Mouse (Mus musculus) limb, embryonic 15.5 days (tissue): ENCODE measurements around the gene Sfxn3. TPM values are rescaled to one million over a fixed set of nuclear protein-coding genes. Genes with fewer than 3 reads are reported as not detected.
"Not testable (repeated sequence)": the region's sequence is repeated elsewhere in the genome, so short reads cannot be mapped to it uniquely, and the experiment has no call there.

ENCODE experiments used
- ATAC-seq: fragments of 200-750 bp; cut with Nextera tagmentation; 2 replicates; pipeline ENCODE4 v1.8.0; 2017; ENCODE audit warnings: low read depth, moderate TSS enrichment; ENCODE audit not compliant: insufficient number of reproducible peaks, low FRiP score, low TSS enrichment
- H3K27ac ChIP-seq: fragments of 300-500 bp; sonication (generic); 2 replicates; pipeline ENCODE4 v1.5.1; 2015; ENCODE audit warnings: moderate library complexity, mild to moderate bottlenecking, inconsistent platforms
- H3K27me3 ChIP-seq: fragments of 300-500 bp; sonication (generic); 2 replicates; pipeline ENCODE4 v1.6.1; 2015; ENCODE audit warnings: inconsistent platforms
- H3K36me3 ChIP-seq: fragments of 300-500 bp; sonication (generic); 2 replicates; pipeline ENCODE4 v1.6.1; 2015; ENCODE audit warnings: inconsistent platforms
- H3K4me1 ChIP-seq: fragments of 300-500 bp; sonication (generic); 2 replicates; pipeline ENCODE4 v1.6.1; 2015; ENCODE audit warnings: inconsistent platforms
- H3K4me2 ChIP-seq: fragments of 300-500 bp; sonication (generic); 2 replicates; pipeline ENCODE4 v1.6.1; 2015; ENCODE audit warnings: mild to moderate bottlenecking, inconsistent platforms
- H3K4me3 ChIP-seq: fragments of 300-500 bp; sonication (generic); 2 replicates; pipeline ENCODE4 v1.5.1; 2015; ENCODE audit warnings: mild to moderate bottlenecking, inconsistent platforms
- H3K9ac ChIP-seq: fragments of 300-500 bp; sonication (generic); 2 replicates; pipeline ENCODE4 v1.6.1; 2015; ENCODE audit warnings: inconsistent platforms
- H3K9me3 ChIP-seq: fragments of 300-500 bp; sonication (generic); 2 replicates; pipeline ENCODE4 v1.6.1; 2016; ENCODE audit warnings: inconsistent platforms
- WGBS: fragments of 180-500 bp; shearing (Covaris S2); methylation state at CpG from one replicate; pipeline ENCODE4 v1.1.7; 2015; 5-methylcytosine and 5-hydroxymethylcytosine counted together
- polyA plus RNA-seq: library from polyadenylated mRNA; unstranded; fragments of >200 nt; fragmentation: Nextera tagmentation; extraction: Ambion mirVana; gene quantifications from 2 replicates; pipeline ENCODE4 v1.2.1, GENCODE M21; 2015

The Sfxn3 gene
- polyA plus RNA-seq, 1 experiment from 2014 or later: 33.8 TPM

DNA sequence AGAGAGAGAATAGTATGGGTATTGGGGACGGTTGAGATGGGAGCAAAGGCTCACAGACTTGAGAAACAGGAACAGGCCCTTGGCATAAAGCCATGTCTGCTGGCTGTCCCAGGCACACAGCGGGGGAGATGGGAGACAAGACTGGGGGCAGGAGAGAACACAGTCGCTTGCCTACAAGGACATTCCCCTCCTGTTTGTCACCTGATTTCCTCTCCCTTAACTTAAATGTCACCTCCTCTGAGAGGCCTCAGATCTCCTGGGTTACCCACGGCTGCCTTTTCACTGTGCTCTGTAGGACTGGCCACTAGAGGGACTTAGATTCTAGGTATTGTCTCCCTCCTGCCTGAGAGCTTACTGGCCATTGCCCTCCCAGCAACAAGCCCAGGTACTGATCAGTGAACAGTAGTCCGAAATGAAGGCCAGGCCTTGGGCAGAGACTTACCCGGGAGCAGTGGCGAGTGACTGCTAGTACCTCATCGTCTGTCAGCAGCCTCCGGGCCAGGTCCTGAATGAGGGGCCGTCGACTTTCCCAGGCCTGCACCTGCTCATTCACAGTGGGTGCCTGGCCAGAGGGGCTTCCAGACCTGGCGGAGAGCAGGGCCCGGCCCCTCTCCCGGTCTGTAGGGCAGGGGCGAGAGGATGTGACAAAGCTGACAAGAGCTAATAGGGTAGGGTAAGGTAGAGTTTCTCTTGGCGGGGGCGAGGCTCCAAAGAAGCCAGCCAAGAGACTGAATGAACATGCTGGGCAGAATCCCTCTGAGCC lies 14.6 kb upstream of the Sfxn3 start:
- no peak overlapping the region for H3K27ac ChIP-seq
- 48% methylated on average over 17 of the region's 17 CpGs for WGBS
- no peak for ATAC-seq
- peaks cover 3% of the 10 kb centered on the region; the same call in 1 of the 2 replicates for H3K27me3 ChIP-seq
- H3K9ac ChIP-seq: no peak overlapping the region
- no peak overlapping the region for H3K4me3 ChIP-seq
- no peak overlapping the region for H3K4me2 ChIP-seq
- peaks cover 34% of the 10 kb centered on the region for H3K4me1 ChIP-seq
- no peaks in the 10 kb centered on the region for H3K9me3 ChIP-seq
- peaks cover 13% of the 10 kb centered on the region for H3K36me3 ChIP-seq

DNA sequence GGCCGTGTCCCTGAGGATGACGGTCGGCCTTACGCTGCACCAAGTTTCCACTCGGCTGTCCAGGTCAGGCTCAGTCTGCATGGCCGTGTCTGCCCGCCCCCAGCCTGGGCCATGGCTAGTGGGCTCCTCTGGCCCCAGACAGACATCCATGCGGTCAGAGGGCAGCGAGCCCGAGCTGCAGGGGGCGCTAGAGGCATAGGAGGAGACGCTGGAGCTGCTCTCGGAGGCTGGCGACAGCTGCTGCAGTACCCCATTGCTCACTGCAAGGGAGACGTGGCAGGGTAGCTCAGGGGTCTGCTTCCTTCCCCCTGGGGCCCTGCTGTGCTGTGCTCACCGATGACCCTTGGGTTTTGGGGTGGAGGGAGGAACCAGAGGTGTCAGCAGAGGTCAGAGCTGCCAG lies 10.4 kb upstream of the Sfxn3 start:
- Histone ChIP-seq H3K4me1 (peaks cover 12% of the 10 kb centered on the region), H3K27me3 (peaks cover 22% of the 10 kb centered on the region), H3K4me3 (no peak overlapping the region), H3K27ac (no peak overlapping the region), H3K9me3 (no peaks in the 10 kb centered on the region), H3K4me2 (no peak overlapping the region), H3K36me3 (no peaks in the 10 kb centered on the region), H3K9ac (no peak overlapping the region)
- 35% methylated on average over 16 of the region's 16 CpGs for WGBS
- ATAC-seq: no peak

DNA sequence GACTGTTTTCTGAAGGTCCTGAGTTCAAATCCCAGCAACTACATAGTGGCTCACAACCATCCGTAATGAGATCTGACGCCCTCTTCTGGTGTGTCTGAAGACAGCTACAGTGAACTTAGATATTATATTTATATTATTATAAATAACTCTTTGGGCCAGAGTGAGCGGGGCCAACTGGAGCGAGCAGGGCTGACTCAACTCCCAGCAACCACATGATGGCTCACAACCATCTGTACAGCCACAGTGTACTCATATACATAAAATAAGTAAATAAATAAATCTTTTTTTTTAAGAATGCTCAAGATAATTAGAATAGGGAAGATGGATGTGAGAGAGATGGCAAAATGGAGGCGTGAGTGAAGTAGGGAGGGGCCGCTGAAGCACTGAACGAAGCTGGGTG lies 9.1 kb upstream of the Sfxn3 start:
- WGBS: 86% methylated on average over 7 of the region's 7 CpGs
- not testable (repeated sequence) for H3K4me3 ChIP-seq, H3K4me1 ChIP-seq, H3K9me3 ChIP-seq, H3K36me3 ChIP-seq, H3K9ac ChIP-seq, H3K4me2 ChIP-seq, H3K27ac ChIP-seq, ATAC-seq
- H3K27me3 ChIP-seq: peaks cover 22% of the 10 kb centered on the region

DNA sequence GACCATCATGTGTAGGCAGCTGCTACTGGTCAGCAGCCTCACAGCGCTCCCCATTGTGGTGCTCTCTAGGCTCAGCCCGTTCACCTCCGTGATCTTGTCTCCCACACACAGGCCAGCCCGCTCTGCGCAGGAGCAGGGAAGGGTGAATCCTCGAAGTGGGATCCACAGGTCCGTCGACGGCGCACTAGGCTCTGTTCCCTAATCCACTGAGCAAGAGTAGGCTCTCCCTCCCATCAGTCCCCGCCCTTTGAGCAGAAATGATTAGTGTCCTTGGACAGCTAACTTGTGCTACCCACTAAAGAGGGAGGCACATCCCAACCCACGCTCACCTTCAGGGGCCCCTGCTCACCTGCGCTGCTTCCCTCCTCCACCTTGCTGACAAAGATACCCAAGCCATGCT lies 7.1 kb upstream of the Sfxn3 start:
- no peak for ATAC-seq
- Histone ChIP-seq H3K9ac (no peak overlapping the region), H3K27ac (no peak overlapping the region), H3K4me2 (no peak overlapping the region), H3K36me3 (no peaks in the 10 kb centered on the region), H3K9me3 (no peaks in the 10 kb centered on the region), H3K4me1 (no peaks in the 10 kb centered on the region), H3K27me3 (peaks cover 33% of the 10 kb centered on the region), H3K4me3 (no peak overlapping the region)
- WGBS: 44% methylated on average over 13 of the region's 13 CpGs

DNA sequence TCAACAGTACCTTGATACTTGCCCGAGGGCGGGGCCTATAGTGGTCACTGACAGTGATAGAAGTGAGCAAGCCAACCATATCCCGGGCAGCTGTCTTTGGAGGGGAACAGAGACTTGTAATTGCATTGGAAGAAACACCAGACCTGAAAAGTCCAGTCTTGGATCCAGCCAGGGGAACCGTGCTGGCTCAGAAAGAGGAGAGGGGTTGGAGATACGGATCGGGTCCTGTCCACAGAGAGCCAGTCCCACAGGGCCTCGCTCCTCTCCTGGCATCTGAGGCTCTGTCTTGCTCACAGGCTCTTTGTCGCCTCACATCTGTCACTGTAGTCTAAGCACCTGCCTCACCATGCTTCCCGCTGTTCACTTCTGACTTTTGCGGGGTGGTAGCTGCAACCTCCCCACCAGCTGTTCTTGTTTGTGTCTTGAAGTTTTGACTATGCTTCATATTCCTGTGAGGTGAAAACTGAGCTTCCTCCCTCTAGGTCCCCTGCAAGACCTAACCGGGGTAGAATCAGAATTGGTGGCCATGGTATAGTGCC lies 2.8 kb upstream of the Sfxn3 start:
- Histone ChIP-seq H3K27me3 (peaks cover 36% of the 10 kb centered on the region), H3K36me3 (peaks cover under 1% of the 10 kb centered on the region; the same call in 1 of the 2 replicates), H3K4me2 (no peak overlapping the region), H3K4me1 (peaks cover 29% of the 10 kb centered on the region), H3K27ac (no peak overlapping the region), H3K9me3 (no peaks in the 10 kb centered on the region), H3K9ac (no peak overlapping the region), H3K4me3 (no peak overlapping the region)
- 67% methylated on average over 11 of the region's 11 CpGs for WGBS
- no peak for ATAC-seq

DNA sequence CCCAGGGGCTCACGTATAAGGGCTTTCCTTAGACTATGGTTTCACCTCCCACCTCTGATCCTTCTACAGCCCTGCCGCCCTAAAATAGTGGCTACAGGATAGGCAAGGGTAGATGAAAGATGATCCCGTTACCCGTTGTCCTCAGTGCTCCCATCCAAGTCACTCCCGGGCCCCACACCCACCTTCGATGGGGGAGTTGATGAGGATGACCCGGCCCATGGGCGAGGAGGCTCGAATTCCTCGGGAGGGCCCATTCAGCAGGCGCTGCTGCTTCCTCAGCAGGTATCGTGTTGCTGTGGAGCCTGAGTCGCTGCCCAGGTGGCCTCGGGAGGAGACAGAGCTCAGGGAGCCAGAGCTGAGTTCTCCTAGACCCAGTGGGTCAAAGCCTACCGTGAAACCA lies 2.1 kb upstream of the Sfxn3 start:
- peaks cover 29% of the 10 kb centered on the region for H3K27me3 ChIP-seq

DNA sequence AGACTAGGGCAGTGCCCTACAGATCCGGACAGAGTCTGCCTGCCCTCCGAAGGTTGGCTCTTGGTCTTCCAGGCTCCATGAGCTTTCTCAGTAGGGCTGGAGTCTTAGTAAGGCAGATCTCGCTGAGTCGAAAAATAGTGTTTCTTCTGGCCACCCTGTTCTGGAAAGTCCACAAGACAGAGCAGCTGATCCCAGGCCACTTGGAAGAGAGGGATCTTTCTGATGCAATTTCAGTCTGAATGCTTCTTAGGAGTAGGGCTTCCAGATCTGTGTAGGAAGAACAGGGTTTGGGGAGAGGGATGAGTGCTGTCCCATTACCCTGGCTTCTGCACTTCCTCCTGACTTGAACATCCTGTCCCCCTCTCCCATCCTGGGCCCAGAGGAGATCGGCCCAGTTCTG lies 1.7 kb upstream of the Sfxn3 start, which contains the start of gene Pdzd7:
Gene Pdzd7, minus strand, starts transcription at position 67 of the 400 bp plus-strand sequence.
- H3K27me3 ChIP-seq: peaks cover 24% of the 10 kb centered on the region
- 0 out of 2 replicates have a peak within 1 kb of the TSS, but pooled peaks have one; percentile 50 for H3K9ac ChIP-seq
- no peaks in the 10 kb centered on the region for H3K9me3 ChIP-seq
- H3K4me2 ChIP-seq: peak within 1 kb of the TSS; percentile 87
- peak within 1 kb of the TSS; percentile 57 for H3K4me3 ChIP-seq
- WGBS: 74% methylated on average over 5 of the region's 5 CpGs
- H3K36me3 ChIP-seq: peaks cover 10% of the 10 kb centered on the region
- no peak for ATAC-seq
- 0 out of 2 replicates have a peak within 1 kb of the TSS, but pooled peaks have one; percentile 96 for H3K27ac ChIP-seq
- peaks cover 31% of the 10 kb centered on the region for H3K4me1 ChIP-seq

More for the DNA sequence above, 2.1 kb upstream of the Sfxn3 start:
- Histone ChIP-seq H3K27ac (no peak overlapping the region), H3K4me1 (peaks cover 31% of the 10 kb centered on the region), H3K9ac (no peak overlapping the region), H3K9me3 (no peaks in the 10 kb centered on the region), H3K36me3 (peaks cover 8% of the 10 kb centered on the region; the same call in 1 of the 2 replicates), H3K4me3 (no peak overlapping the region), H3K4me2 (no peak overlapping the region)
- ATAC-seq: no peak
- WGBS: 29% methylated on average over 15 of the region's 15 CpGs

DNA sequence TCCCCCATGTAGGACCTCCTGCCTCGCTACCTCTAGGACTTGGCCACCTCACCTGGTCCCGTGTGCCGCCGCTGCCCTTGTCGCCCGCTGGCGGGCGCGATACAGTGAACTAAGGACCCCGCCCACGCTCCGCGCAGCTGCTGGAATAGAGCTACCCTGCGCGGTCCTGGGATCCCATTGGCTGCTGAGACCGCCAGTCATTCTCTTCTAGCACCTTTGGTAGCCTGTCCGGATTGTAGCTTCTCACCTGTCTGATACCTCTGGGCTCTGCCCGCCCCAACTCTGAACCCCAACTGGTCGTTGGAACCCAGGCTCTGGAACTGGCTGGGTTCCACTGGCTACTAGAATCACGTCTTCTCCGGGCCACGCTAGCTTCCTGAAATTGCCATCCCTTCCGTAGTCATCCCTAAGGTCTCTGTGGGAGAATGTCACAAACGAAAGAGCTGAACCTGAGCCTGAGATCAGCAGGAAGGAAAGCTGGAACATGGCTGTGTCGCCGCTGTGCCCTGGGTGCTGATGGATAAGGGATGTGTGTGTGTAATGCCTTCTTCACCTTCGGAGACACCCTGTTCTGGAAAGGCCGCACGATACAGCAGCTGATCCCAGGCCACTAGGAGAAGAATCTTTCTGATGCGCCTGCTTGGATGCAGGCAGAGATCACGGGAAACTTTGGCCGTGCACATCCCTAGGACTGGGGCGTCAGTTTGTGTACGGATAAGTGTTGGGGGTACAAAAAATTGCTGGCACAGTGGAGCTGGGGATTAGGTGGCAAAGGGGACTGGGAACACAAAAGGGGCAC lies 581 bp upstream of the Sfxn3 start:
- H3K9ac ChIP-seq: peak overlapping the region; percentile 50; the same call in 1 of the 2 replicates

DNA sequence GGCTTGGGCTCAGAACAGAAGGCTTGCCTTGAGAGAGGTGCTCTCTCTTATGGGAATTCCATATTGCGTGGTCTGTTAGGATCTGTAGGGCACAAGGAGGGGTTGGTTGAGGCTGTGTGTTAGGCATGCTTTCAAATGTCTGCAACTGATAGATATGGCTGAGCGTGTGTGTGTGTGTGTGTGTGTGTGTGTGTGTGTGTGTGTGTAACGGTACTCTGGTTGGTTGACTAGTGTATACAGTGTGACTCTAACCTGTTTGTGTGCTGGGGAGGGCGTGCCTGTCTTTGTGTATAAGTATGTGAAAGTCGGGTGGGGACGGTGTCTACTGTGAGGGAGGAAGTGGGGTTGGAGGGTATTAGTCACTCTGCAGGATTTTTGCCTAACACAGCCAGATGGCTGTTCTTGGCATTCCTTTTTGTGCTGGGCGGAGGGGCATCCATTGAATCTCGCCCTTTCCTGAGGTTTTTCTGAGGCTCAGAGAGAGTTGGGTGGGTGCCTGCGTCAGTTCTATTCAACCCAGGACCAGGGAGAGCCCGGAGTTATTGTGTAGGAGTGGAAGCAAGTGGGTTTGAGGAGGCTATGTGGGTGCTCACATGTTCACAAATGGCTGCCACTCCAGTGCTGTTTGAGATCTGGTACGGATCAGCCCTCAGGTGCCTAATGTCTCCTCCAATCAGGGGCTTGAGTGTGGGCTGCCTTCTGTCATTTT lies 786 bp downstream of the Sfxn3 start:
- peak; percentile 72; the same call in 1 of the 2 replicates for ATAC-seq
- H3K36me3 ChIP-seq: peaks cover 29% of the 10 kb centered on the region
- peak overlapping the region; percentile 96 for H3K27ac ChIP-seq
- peaks cover 24% of the 10 kb centered on the region for H3K27me3 ChIP-seq
- peak overlapping the region; percentile 50 for H3K9ac ChIP-seq
- peak overlapping the region; percentile 87 for H3K4me2 ChIP-seq
- peaks cover 31% of the 10 kb centered on the region for H3K4me1 ChIP-seq
- no peaks in the 10 kb centered on the region for H3K9me3 ChIP-seq
- WGBS: 19% methylated on average over 11 of the region's 11 CpGs
- H3K4me3 ChIP-seq: peak overlapping the region; percentile 57

More for the DNA sequence above, 581 bp upstream of the Sfxn3 start:
- Histone ChIP-seq H3K27ac (peak overlapping the region; percentile 96), H3K4me3 (peak overlapping the region; percentile 57), H3K9me3 (no peaks in the 10 kb centered on the region), H3K4me2 (peak overlapping the region; percentile 87), H3K36me3 (peaks cover 16% of the 10 kb centered on the region), H3K4me1 (peaks cover 31% of the 10 kb centered on the region), H3K27me3 (peaks cover 24% of the 10 kb centered on the region)
- 2% methylated on average over 34 of the region's 34 CpGs for WGBS
- ATAC-seq: no peak

DNA sequence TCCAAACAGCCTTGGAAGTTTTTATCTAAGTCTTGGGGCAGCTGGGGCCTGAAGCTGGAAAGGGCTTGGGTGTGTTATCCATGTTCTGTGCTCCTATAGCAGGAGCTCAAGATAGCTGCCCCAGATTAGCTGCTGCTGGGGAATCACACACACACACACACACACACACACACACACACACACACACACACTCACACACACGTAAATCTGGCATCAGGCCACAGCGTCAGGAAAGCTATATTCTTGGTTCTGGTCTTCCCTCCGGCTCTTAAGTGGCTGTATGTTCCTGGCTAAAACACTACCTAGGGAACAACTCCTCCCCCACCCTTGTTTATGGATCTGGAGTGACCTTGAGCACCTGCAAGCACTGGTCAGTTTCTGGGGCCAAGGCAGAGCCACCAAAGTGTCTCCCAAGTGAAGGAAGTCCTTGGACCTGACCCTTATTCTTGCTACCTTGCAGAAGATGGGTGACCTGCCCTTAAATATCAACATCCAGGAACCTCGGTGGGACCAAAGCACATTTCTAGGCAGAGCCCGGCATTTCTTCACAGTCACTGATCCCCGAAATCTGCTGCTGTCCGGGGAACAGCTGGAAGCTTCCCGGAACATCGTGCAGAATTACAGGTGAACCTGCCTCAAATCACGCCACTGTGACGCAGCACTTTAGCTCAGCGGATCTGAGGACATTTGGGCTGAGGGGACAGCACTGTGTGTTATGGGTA lies 1.5 kb downstream of the Sfxn3 start:
- H3K4me2 ChIP-seq: peak overlapping the region; percentile 87
- ATAC-seq: no peak
- H3K9ac ChIP-seq: peak overlapping the region; percentile 50
- H3K9me3 ChIP-seq: no peaks in the 10 kb centered on the region
- WGBS: 71% methylated on average over 12 of the region's 12 CpGs
- H3K27ac ChIP-seq: peak overlapping the region; percentile 96
- H3K27me3 ChIP-seq: peaks cover 24% of the 10 kb centered on the region
- peaks cover 31% of the 10 kb centered on the region for H3K4me1 ChIP-seq
- peaks cover 36% of the 10 kb centered on the region for H3K36me3 ChIP-seq
- H3K4me3 ChIP-seq: peak overlapping the region; percentile 57

DNA sequence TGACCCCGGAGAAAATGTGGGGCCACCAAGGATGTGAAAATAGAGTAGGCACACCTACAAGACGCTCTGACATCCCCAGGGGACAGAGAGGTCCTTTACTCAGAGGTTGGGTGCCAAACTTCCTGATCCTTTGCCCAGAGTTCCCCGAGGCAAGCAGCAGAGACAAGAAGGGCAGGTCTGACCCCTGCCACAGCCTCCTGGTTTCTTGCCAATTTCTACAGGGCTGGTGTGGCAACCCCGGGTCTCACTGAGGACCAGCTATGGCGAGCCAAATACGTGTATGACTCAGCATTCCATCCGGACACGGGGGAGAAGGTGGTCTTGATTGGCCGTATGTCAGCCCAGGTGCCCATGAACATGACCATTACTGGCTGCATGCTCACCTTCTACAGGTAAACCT lies 2.2 kb downstream of the Sfxn3 start:
- no peak overlapping the region for H3K27ac ChIP-seq
- peaks cover 31% of the 10 kb centered on the region for H3K4me1 ChIP-seq
- H3K4me3 ChIP-seq: no peak overlapping the region
- ATAC-seq: no peak
- 77% methylated on average over 9 of the region's 9 CpGs for WGBS
- no peak overlapping the region for H3K9ac ChIP-seq
- peaks cover 19% of the 10 kb centered on the region for H3K27me3 ChIP-seq
- H3K4me2 ChIP-seq: no peak overlapping the region
- no peaks in the 10 kb centered on the region for H3K9me3 ChIP-seq
- H3K36me3 ChIP-seq: peaks cover 44% of the 10 kb centered on the region
